Mouse (Mus musculus): ENCODE measurements at regions not wholly inside any gene's neighbourhood (a gene's known extent, or its start where the extent isn't known, plus 50 kb on each side); places are given as distances from the start of the nearest gene placed in this dataset.

GRCm38 (mm10) chr5:101236163-101236693, 390.7 kb downstream of the Gpat3 start:
- H3K27me3 ChIP-seq (ENCODE audit: control insufficient read depth, insufficient read depth, low read length) = no peaks in the 10 kb centered on the region
- peaks cover 3% of the 10 kb centered on the region for H3K4me1 ChIP-seq (replicated peaks; ENCODE audit: control insufficient read depth, insufficient read depth, low read length)
- no peak for DNase-seq
- H3K4me3 ChIP-seq (ENCODE audit: control insufficient read depth, insufficient read depth, low read length) = no peak overlapping the region
- 96% methylated on average over 9 of the region's 9 CpGs for WGBS
- H3K27ac ChIP-seq (ENCODE audit: control insufficient read depth, insufficient read depth, low read length) = no peak overlapping the region
- no peaks in the 10 kb centered on the region for H3K36me3 ChIP-seq (ENCODE audit: control insufficient read depth, insufficient read depth, low read length)
- TF ChIP-seq POLR2A (IDR thresholded peaks at IDR 0.05; ENCODE audit: control insufficient read depth, extremely low read depth, insufficient read depth, low read length, poor library complexity) (no peak), CTCF (IDR thresholded peaks at IDR 0.05; ENCODE audit: borderline replicate concordance, control insufficient read depth, extremely low read depth, insufficient read depth, low read length, poor library complexity) (no peak)

- H3K27me3 ChIP-seq (ENCODE audit: control insufficient read depth, insufficient read depth, low read length) = no peaks in the 10 kb centered on the region
- WGBS = 93% methylated on average over 10 of the region's 10 CpGs
- no peak for DNase-seq
- no peaks in the 10 kb centered on the region for H3K36me3 ChIP-seq (ENCODE audit: control insufficient read depth, insufficient read depth, low read length)
- H3K4me3 ChIP-seq (ENCODE audit: control insufficient read depth, insufficient read depth, low read length) = no peak overlapping the region
- H3K27ac ChIP-seq (ENCODE audit: control insufficient read depth, insufficient read depth, low read length) = no peak overlapping the region
- H3K4me1 ChIP-seq (replicated peaks; ENCODE audit: control insufficient read depth, insufficient read depth, low read length) = no peaks in the 10 kb centered on the region
- no peak for TF ChIP-seq CTCF (IDR thresholded peaks at IDR 0.05; ENCODE audit: borderline replicate concordance, control insufficient read depth, extremely low read depth, insufficient read depth, low read length, poor library complexity)
- no peak for TF ChIP-seq POLR2A (IDR thresholded peaks at IDR 0.05; ENCODE audit: control insufficient read depth, extremely low read depth, insufficient read depth, low read length, poor library complexity)
Observed at GRCm38 (mm10) chr5:101222390-101222789, 376.9 kb downstream of the Gpat3 start.

- no peak overlapping the region for H3K4me3 ChIP-seq (ENCODE audit: control insufficient read depth, insufficient read depth, low read length)
- WGBS = 93% methylated on average over 3 of the region's 3 CpGs
- no peak for DNase-seq
- no peak for TF ChIP-seq CTCF (IDR thresholded peaks at IDR 0.05; ENCODE audit: borderline replicate concordance, control insufficient read depth, extremely low read depth, insufficient read depth, low read length, poor library complexity)
- no peak for TF ChIP-seq POLR2A (IDR thresholded peaks at IDR 0.05; ENCODE audit: control insufficient read depth, extremely low read depth, insufficient read depth, low read length, poor library complexity)
- no peaks in the 10 kb centered on the region for H3K36me3 ChIP-seq (ENCODE audit: control insufficient read depth, insufficient read depth, low read length)
- no peaks in the 10 kb centered on the region for H3K27me3 ChIP-seq (ENCODE audit: control insufficient read depth, insufficient read depth, low read length)
- no peaks in the 10 kb centered on the region for H3K4me1 ChIP-seq (replicated peaks; ENCODE audit: control insufficient read depth, insufficient read depth, low read length)
- H3K27ac ChIP-seq (ENCODE audit: control insufficient read depth, insufficient read depth, low read length) = no peak overlapping the region
Observed at GRCm38 (mm10) chr5:101218082-101218481, 372.6 kb downstream of the Gpat3 start.

GRCm38 (mm10) chr5:101216837-101217571, 371.5 kb downstream of the Gpat3 start:
- WGBS = 80% methylated on average over 10 of the region's 10 CpGs
- Histone ChIP-seq H3K36me3 (ENCODE audit: control insufficient read depth, insufficient read depth, low read length) (no peaks in the 10 kb centered on the region), H3K4me3 (ENCODE audit: control insufficient read depth, insufficient read depth, low read length) (no peak overlapping the region), H3K4me1 (replicated peaks; ENCODE audit: control insufficient read depth, insufficient read depth, low read length) (no peaks in the 10 kb centered on the region), H3K27me3 (ENCODE audit: control insufficient read depth, insufficient read depth, low read length) (no peaks in the 10 kb centered on the region), H3K27ac (ENCODE audit: control insufficient read depth, insufficient read depth, low read length) (no peak overlapping the region)
- TF ChIP-seq CTCF (IDR thresholded peaks at IDR 0.05; ENCODE audit: borderline replicate concordance, control insufficient read depth, extremely low read depth, insufficient read depth, low read length, poor library complexity) (no peak), POLR2A (IDR thresholded peaks at IDR 0.05; ENCODE audit: control insufficient read depth, extremely low read depth, insufficient read depth, low read length, poor library complexity) (no peak)
- DNase-seq = no peak

- no peaks in the 10 kb centered on the region for H3K27me3 ChIP-seq (ENCODE audit: control insufficient read depth, insufficient read depth, low read length)
- DNase-seq = no peak
- no peaks in the 10 kb centered on the region for H3K4me1 ChIP-seq (replicated peaks; ENCODE audit: control insufficient read depth, insufficient read depth, low read length)
- 95% methylated on average over 4 of the region's 4 CpGs for WGBS
- H3K27ac ChIP-seq (ENCODE audit: control insufficient read depth, insufficient read depth, low read length) = no peak overlapping the region
- H3K4me3 ChIP-seq (ENCODE audit: control insufficient read depth, insufficient read depth, low read length) = no peak overlapping the region
- TF ChIP-seq CTCF (IDR thresholded peaks at IDR 0.05; ENCODE audit: borderline replicate concordance, control insufficient read depth, extremely low read depth, insufficient read depth, low read length, poor library complexity) = no peak
- TF ChIP-seq POLR2A (IDR thresholded peaks at IDR 0.05; ENCODE audit: control insufficient read depth, extremely low read depth, insufficient read depth, low read length, poor library complexity) = no peak
- no peaks in the 10 kb centered on the region for H3K36me3 ChIP-seq (ENCODE audit: control insufficient read depth, insufficient read depth, low read length)
Observed at GRCm38 (mm10) chr5:101211974-101212373, 366.5 kb downstream of the Gpat3 start.

GRCm38 (mm10) chr5:101208150-101208549, 362.6 kb downstream of the Gpat3 start:
- no peak for DNase-seq
- WGBS = 60% methylated on average over 5 of the region's 5 CpGs
- Histone ChIP-seq H3K27me3 (ENCODE audit: control insufficient read depth, insufficient read depth, low read length) (no peaks in the 10 kb centered on the region), H3K4me3 (ENCODE audit: control insufficient read depth, insufficient read depth, low read length) (no peak overlapping the region), H3K27ac (ENCODE audit: control insufficient read depth, insufficient read depth, low read length) (no peak overlapping the region), H3K36me3 (ENCODE audit: control insufficient read depth, insufficient read depth, low read length) (no peaks in the 10 kb centered on the region), H3K4me1 (replicated peaks; ENCODE audit: control insufficient read depth, insufficient read depth, low read length) (no peaks in the 10 kb centered on the region)
- TF ChIP-seq POLR2A (IDR thresholded peaks at IDR 0.05; ENCODE audit: control insufficient read depth, extremely low read depth, insufficient read depth, low read length, poor library complexity) (no peak), CTCF (IDR thresholded peaks at IDR 0.05; ENCODE audit: borderline replicate concordance, control insufficient read depth, extremely low read depth, insufficient read depth, low read length, poor library complexity) (no peak)
